Mouse (Mus musculus) WW6 (cell line): Measurements from ENCODE around the gene A730009L09Rik.

Source experiments
- DNase-seq: peaks from one replicate; pipeline ENCODE4 v3.0.0-alpha.2; 2013; ENCODE audit warnings: low read depth, low spot score

A730009L09Rik gene

GRCm38 (mm10) chr16:84514821-84515220, at the start of gene A730009L09Rik:
Gene A730009L09Rik (plus strand): TSS chr16:84515121.
- no peak for DNase-seq

GRCm38 (mm10) chr16:84465581-84466165, 49.2 kb upstream of the A730009L09Rik start:
- DNase-seq = no peak

DNA sequence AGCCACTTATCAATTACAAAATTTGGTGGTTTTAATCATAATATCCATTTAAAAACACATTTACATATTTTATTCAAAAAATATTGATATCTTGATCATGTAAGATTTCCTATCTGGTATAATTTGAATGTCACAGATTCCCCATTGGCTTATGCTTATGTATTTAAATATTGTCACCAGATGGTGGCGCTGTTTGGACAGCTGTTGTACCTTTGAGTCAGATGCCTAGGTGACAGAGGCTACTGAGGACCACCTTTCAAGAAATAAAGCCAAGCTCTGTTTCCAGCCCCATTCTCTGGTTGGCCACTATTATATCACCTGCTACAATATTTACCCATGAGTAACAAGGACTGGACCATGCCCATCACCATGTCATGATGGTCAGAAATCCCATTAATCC, 46.0 kb upstream of the A730009L09Rik start:
- peak; percentile 11 for DNase-seq

GRCm38 (mm10) chr16:84469994-84470393, 44.9 kb upstream of the A730009L09Rik start:
- no peak for DNase-seq

- DNase-seq = no peak
Measured at GRCm38 (mm10) chr16:84473406-84473805, 41.5 kb upstream of the A730009L09Rik start.

DNA sequence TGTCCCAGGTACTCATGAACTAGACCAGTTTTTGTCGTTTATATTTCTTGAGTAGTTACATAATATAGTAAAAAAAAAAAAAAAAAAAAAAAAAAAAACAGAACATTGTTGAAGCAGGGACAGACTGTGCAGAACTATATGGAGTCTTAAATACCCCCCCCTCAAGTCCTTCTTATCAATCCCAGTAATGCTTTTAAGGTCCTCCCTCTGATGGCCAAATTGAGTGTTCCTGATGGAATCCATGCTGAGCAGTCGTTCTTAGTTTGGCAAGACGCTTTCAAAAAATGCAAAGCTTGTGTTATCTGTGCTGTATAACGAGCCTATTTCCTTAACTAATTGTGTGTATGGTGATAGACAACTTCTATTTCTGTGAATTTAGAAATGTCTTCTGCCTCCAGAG, 40.2 kb upstream of the A730009L09Rik start:
- no peak for DNase-seq

DNA sequence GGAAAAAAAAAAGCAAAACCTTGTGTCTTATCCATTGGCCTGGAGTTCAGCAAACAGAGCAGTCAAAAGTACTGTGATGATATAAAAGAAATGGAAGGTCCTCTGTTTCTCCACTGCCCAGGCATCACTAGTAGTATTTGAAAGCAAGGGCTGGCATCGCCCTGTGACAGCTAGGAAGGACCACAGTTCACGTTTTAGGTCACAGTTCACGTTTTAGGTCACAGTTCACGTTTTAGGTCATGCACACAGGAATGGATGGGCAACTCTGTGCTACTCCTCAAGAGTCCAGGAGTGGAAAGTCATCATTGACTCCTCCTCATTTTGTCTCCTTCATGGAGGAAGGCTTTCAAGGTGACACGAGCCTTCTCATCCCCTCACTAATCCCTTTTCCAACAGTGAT, 38.0 kb upstream of the A730009L09Rik start:
- no peak for DNase-seq

GRCm38 (mm10) chr16:84477528-84477927, 37.4 kb upstream of the A730009L09Rik start:
- no peak for DNase-seq

DNA sequence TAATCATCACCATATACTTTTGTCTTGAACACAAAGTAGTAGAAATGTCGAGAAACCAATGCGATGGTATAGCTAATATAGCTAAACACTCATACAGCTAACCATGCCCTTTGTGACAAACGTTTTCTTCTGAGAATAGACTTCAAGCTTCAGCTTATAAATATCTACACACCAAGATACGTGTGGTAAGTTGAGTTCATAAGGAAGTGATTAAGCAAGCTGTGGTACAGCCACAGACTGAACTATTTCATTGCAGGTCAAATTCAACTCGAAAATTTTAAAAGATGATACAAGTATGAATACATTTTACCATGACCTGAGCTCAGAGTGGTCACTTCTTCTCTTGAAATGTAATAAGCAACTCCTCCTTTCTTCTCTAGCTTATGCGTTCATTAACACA, 37.0 kb upstream of the A730009L09Rik start:
- DNase-seq = no peak

DNA sequence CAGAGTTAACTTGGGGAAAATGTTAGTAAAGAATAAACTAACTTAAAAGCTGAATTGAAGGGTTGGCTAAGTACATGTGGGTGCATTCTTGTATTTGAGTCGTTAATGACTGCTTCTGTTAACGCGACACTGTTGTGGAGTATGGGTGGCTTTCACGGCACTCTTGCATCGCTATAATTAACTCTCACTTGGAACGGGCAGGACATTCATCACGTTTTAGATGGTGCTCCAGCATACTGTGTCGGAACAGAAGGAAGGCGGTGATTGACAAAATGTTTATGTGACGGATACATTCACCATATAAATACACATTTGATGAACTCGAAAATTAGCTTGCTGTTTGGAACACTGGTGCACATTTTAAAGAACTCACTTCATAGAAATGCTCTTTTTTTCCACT, 29.0 kb upstream of the A730009L09Rik start:
- no peak for DNase-seq

GRCm38 (mm10) chr16:84494818-84495217, 20.1 kb upstream of the A730009L09Rik start:
- DNase-seq = no peak

GRCm38 (mm10) chr16:84495438-84495837, 19.5 kb upstream of the A730009L09Rik start:
- no peak for DNase-seq

GRCm38 (mm10) chr16:84507681-84508080, 7.2 kb upstream of the A730009L09Rik start:
- DNase-seq = no peak

GRCm38 (mm10) chr16:84521975-84522635, 7.2 kb downstream of the A730009L09Rik start:
- no peak for DNase-seq

GRCm38 (mm10) chr16:84523061-84523460, 8.1 kb downstream of the A730009L09Rik start:
- no peak for DNase-seq

GRCm38 (mm10) chr16:84527375-84527774, 12.5 kb downstream of the A730009L09Rik start:
- DNase-seq = peak; percentile 16

GRCm38 (mm10) chr16:84532803-84533202, 17.9 kb downstream of the A730009L09Rik start:
- DNase-seq = no peak

DNA sequence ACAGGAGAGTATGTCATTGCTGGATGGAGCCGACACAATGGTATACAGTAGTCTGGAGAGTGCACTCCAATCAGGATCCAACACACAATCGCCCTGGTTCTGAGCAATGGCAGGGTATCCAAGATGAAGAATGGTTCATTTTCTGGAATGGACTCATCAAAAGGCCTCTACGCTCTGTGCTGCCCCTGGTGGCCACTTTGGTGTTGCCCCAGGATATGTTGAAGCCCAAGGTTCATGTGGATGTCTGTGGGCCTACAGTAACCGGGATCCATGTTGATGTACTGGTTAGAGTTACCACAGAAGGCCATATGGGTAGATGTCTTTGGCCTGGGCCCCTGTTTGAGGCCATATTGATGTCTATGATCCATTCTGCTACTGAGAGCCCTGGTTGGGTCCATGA, 31.1 kb downstream of the A730009L09Rik start:
- no peak for DNase-seq

- no peak for DNase-seq
Measured at GRCm38 (mm10) chr16:84549122-84549521, 34.2 kb downstream of the A730009L09Rik start.

DNA sequence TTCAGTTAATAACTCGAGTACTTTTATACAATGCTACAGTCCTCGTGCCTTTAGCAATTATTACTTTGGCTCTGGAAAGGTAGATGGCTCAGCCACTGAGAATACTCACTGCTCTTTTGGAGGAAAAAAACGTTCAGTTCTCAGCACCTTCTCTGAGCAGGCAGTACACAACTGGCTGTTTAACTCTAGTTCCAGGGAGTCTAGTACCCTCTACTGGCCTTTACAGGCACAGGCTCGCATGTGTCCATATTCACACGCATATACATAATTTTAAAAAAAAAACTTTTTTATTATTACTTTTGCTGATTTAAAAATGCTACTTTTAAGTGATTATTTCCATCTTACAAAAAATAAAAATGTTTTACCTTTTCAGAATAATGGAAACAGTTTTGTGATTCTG, 35.5 kb downstream of the A730009L09Rik start:
- no peak for DNase-seq

- DNase-seq = no peak
Measured at GRCm38 (mm10) chr16:84553981-84554380, 39.1 kb downstream of the A730009L09Rik start.

- DNase-seq = no peak
Measured at GRCm38 (mm10) chr16:84558113-84558917, 43.4 kb downstream of the A730009L09Rik start.
